Mouse (Mus musculus) olfactory bulb, adult 2 months (tissue): ENCODE results near the gene Otud7a.

Experiments used
- CTCF ChIP-seq: fragments of 200-500 bp; IDR thresholded peaks from 2 replicates; pipeline ENCODE4 v1.5.1; 2012; ENCODE audit warnings: low read depth, mild to moderate bottlenecking, low read length, moderate library complexity; ENCODE audit not compliant: insufficient read depth
- POLR2A ChIP-seq: fragments of 200-500 bp; IDR thresholded peaks from 2 replicates; pipeline ENCODE4 v1.6.1; 2012; ENCODE audit warnings: mild to moderate bottlenecking, low read depth, low read length, moderate library complexity; ENCODE audit not compliant: insufficient read depth

DNA sequence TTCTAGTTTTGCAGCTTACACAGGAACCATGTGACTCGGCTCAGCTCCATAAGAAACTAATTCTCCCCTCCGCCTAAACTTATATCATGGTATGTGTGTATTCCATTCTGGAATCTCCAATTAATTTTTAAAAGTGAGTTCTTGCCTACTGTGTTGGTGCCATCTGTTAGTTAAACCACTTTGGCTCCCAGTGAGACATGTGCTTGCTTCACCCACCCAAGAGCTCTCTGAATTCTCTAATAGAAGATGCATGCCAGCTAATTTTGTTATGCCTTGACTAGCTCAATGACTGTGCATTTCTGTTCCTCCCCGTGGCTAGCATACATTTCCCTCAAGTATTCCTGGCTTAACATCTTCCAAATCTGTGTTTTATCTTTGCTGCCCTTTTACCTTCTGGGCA lies 193.1 kb downstream of the Otud7a start:
- TF ChIP-seq CTCF (no peak), POLR2A (no peak)
